Mouse (Mus musculus): ENCODE measurements around the gene Vkorc1.

Vkorc1 gene

GRCm38 (mm10) chr7:127876467-127877348 is 18.7 kb downstream of the Vkorc1 start, which contains the start of gene Zfp668:
Zfp668 (minus strand) TSS chr7:127876828.
- peak; percentile 58 for ATAC-seq (ENCODE audit: low TSS enrichment)

GRCm38 (mm10) chr7:127876041-127876466 is 19.4 kb downstream of the Vkorc1 start, which contains the start of gene Zfp646:
Zfp646 (plus strand) TSS chr7:127876221.
- ATAC-seq (ENCODE audit: low TSS enrichment): peak; percentile 72

GRCm38 (mm10) chr7:127875627-127876001 is 19.8 kb downstream of the Vkorc1 start:
- peak; percentile 81 for ATAC-seq (ENCODE audit: low TSS enrichment)

- peak; percentile 39 for ATAC-seq (ENCODE audit: low TSS enrichment)
Measured at GRCm38 (mm10) chr7:127874812-127875626, 20.4 kb downstream of the Vkorc1 start.

GRCm38 (mm10) chr7:127870136-127870821 is 25.1 kb downstream of the Vkorc1 start:
- ATAC-seq (ENCODE audit: low TSS enrichment): no peak

- ATAC-seq (ENCODE audit: low TSS enrichment): peak; percentile 75; the same call in 1 of the 2 replicates
Measured at GRCm38 (mm10) chr7:127869149-127869810, 26.1 kb downstream of the Vkorc1 start.

- no peak for ATAC-seq (ENCODE audit: low TSS enrichment)
Measured at GRCm38 (mm10) chr7:127867641-127868040, 27.8 kb downstream of the Vkorc1 start.

- ATAC-seq (ENCODE audit: low TSS enrichment): no peak
Measured at GRCm38 (mm10) chr7:127866434-127866833, 29.0 kb downstream of the Vkorc1 start.

GRCm38 (mm10) chr7:127858258-127858657 is 37.2 kb downstream of the Vkorc1 start:
- ATAC-seq (ENCODE audit: low TSS enrichment): no peak

- no peak for ATAC-seq (ENCODE audit: low TSS enrichment)
Measured at GRCm38 (mm10) chr7:127850906-127851305, 44.5 kb downstream of the Vkorc1 start.

- ATAC-seq (ENCODE audit: low TSS enrichment): no peak
Measured at GRCm38 (mm10) chr7:127849973-127850875, 45.2 kb downstream of the Vkorc1 start.
